Mouse (Mus musculus) CH12.LX (cell line): Measurements from ENCODE around the gene Ccm2l. TPM values are rescaled to one million over a fixed set of nuclear protein-coding genes. Genes with fewer than 3 reads are reported as not detected.
A peak's percentile ranks its signal among the peaks of the same experiment; 100 is the strongest.

Experiments used
- DNase-seq: peaks from one replicate; pipeline ENCODE4 v3.0.0-alpha.2; 2013; ENCODE audit errors: extremely low read depth
- H3K27ac ChIP-seq: 2 replicates; pipeline ENCODE4 v1.5.1; 2012; ENCODE audit warnings: low read depth, mild to moderate bottlenecking, control low read depth, moderate library complexity; ENCODE audit not compliant: insufficient read depth
- H3K27me3 ChIP-seq: replicated peaks from 2 replicates; pipeline ENCODE3; 2012; ENCODE audit warnings: inconsistent platforms
- H3K36me3 ChIP-seq, 2 experiments: replicated peaks in 1 of 2; 2 replicates each; pipeline versions ENCODE3 to v1.6.1; 2012; ENCODE audit warnings: inconsistent platforms in 1 of 2, low read length in 1 of 2, mild to moderate bottlenecking in 1 of 2, mixed read lengths in 1 of 2, moderate library complexity in 1 of 2; ENCODE audit not compliant: control insufficient read depth in 1 of 2, insufficient read depth in 1 of 2
- H3K4me1 ChIP-seq, 2 experiments: 2 replicates each; pipeline ENCODE4 v1.6.1; 2012; ENCODE audit warnings: inconsistent platforms in 1 of 2, moderate library complexity in 1 of 2; ENCODE audit not compliant: insufficient read depth in 2 of 2, control insufficient read depth in 1 of 2
- H3K4me2 ChIP-seq: 2 replicates; pipeline ENCODE4 v1.6.1; 2012; ENCODE audit warnings: low read depth, mild to moderate bottlenecking, control low read depth; ENCODE audit not compliant: poor library complexity, insufficient read depth, severe bottlenecking
- H3K4me3 ChIP-seq, 3 experiments: fragments of 150-350 bp in 1 of 3; sonication (generic) in 1 of 3; replicated peaks in 1 of 3; 2 replicates each; pipeline versions ENCODE3 to v1.5.1; 2011 to 2012; ENCODE audit warnings: low read depth in 2 of 3, low read length in 2 of 3, mild to moderate bottlenecking in 2 of 3, moderate library complexity in 2 of 3, control low read depth in 1 of 3, improper control_type of control experiment in 1 of 3, inconsistent platforms in 1 of 3, mixed read lengths in 1 of 3; ENCODE audit not compliant: poor library complexity in 1 of 3
- H3K79me2 ChIP-seq: replicated peaks from 2 replicates; pipeline ENCODE4 v1.6.1; 2012; ENCODE audit warnings: mild to moderate bottlenecking, moderate library complexity; ENCODE audit not compliant: control insufficient read depth, poor library complexity, insufficient read depth, severe bottlenecking; ENCODE audit errors: extremely low read depth
- H3K9ac ChIP-seq: 2 replicates; pipeline ENCODE4 v1.6.1; 2012; ENCODE audit warnings: low read depth, mild to moderate bottlenecking, control low read depth, moderate library complexity; ENCODE audit not compliant: insufficient read depth
- H3K9me3 ChIP-seq: replicated peaks from 2 replicates; pipeline ENCODE3; 2012; ENCODE audit warnings: low read length, inconsistent platforms, mixed read lengths
- CTCF ChIP-seq, 2 experiments: IDR thresholded peaks in 1 of 2; conservative IDR thresholded peaks in 1 of 2; 2 replicates each; pipeline ENCODE4 v1.5.1; 2011 to 2012; ENCODE audit warnings: low read depth in 2 of 2, low read length in 2 of 2, improper control_type of control experiment in 1 of 2, inconsistent platforms in 1 of 2, mild to moderate bottlenecking in 1 of 2, moderate library complexity in 1 of 2
- ETS1 ChIP-seq: conservative IDR thresholded peaks from 2 replicates; pipeline ENCODE4 v1.6.1; 2012; ENCODE audit warnings: low read depth, mild to moderate bottlenecking, inconsistent platforms, low read length, improper control_type of control experiment, moderate library complexity
- HCFC1 ChIP-seq: IDR thresholded peaks from 2 replicates; pipeline ENCODE4 v1.6.1; 2012; ENCODE audit warnings: low read depth, mild to moderate bottlenecking, inconsistent platforms, low read length, improper control_type of control experiment
- MEF2A ChIP-seq: IDR thresholded peaks from 2 replicates; pipeline ENCODE4 v1.6.1; 2014; ENCODE audit warnings: low read depth, mild to moderate bottlenecking, inconsistent platforms, low read length, improper control_type of control experiment, borderline replicate concordance
- MXI1 ChIP-seq: IDR thresholded peaks from 2 replicates; pipeline ENCODE4 v1.6.1; 2011; ENCODE audit warnings: mild to moderate bottlenecking, low read depth, low read length, improper control_type of control experiment
- POLR2AphosphoS2 ChIP-seq: IDR thresholded peaks from 2 replicates; pipeline ENCODE4 v1.6.1; 2011; ENCODE audit warnings: low read depth, low read length, improper control_type of control experiment
- SIN3A ChIP-seq: IDR thresholded peaks from 2 replicates; pipeline ENCODE4 v1.6.1; 2012; ENCODE audit warnings: low read length, improper control_type of control experiment, inconsistent platforms
- USF2 ChIP-seq: conservative IDR thresholded peaks from 2 replicates; pipeline ENCODE4 v1.6.1; 2011; ENCODE audit warnings: low read depth, low read length, improper control_type of control experiment
- dilution Hi-C: fragments of 300-500 bp; cut with MboI; formaldehyde crosslinking; loops from 2 replicates; pipeline ENCODE4 v1.14.3; 2020; ENCODE audit warnings: low sequenced_read_pairs; ENCODE audit not compliant: extremely low pct_unique_long_range_greater_than_20kb, extremely low pct_ligation_motif_present
- in situ Hi-C: fragments of 300-500 bp; cut with MboI; formaldehyde crosslinking; loops from 3 replicates; pipeline ENCODE4 v1.14.3; 2019; ENCODE audit warnings: low sequenced_read_pairs, low pct_ligation_motif_present, low pct_unique_long_range_greater_than_20kb, mixed read lengths
- polyA plus RNA-seq: library from polyadenylated mRNA; unstranded; fragments of >175 nt; gene quantifications from 2 replicates; pipeline ENCODE4 v1.2.1, GENCODE M21; 2012; ENCODE audit warnings: low read depth; ENCODE audit not compliant: insufficient read length
- total RNA-seq, 2 experiments: library from RNA; depleted of rRNA; stranded (reverse); fragments of 300-350 nt in 1 of 2; fragments of >200 nt in 1 of 2; gene quantifications; 2 replicates each; pipeline ENCODE4 v1.2.3; 2012 to 2014

The Ccm2l gene
- total and polyA plus RNA-seq, 3 experiments, result not detected

- Histone ChIP-seq H3K79me2 (no peaks in the 10 kb centered on the region), H3K9me3 (peaks cover 10% of the 10 kb centered on the region), H3K4me2 (no peak within 1 kb of the TSS), H3K27me3 (peaks cover 83% of the 10 kb centered on the region), H3K9ac (no peak within 1 kb of the TSS), H3K36me3 (no peaks in the 10 kb centered on the region), H3K27ac (no peak within 1 kb of the TSS), H3K4me1 (no peaks in the 10 kb centered on the region), H3K4me3 (no peak within 1 kb of the TSS)
- TF ChIP-seq HCFC1, result no peak
- TF ChIP-seq MEF2A, result no peak
- dilution Hi-C loops, result no loop called here
- in situ Hi-C loops, result no loop called here
- no peak for DNase-seq
Observed at GRCm38 (mm10) chr2:153031126-153032082, 34.4 kb upstream of the Ccm2l start, which contains the start of gene Xkr7. TSS of gene Xkr7 (plus strand) at chr2:153031852.

- Histone ChIP-seq H3K27me3 (peaks cover 83% of the 10 kb centered on the region), H3K27ac (no peak overlapping the region), H3K9me3 (peaks cover 10% of the 10 kb centered on the region), H3K4me2 (no peak overlapping the region), H3K79me2 (no peaks in the 10 kb centered on the region), H3K4me1 (no peaks in the 10 kb centered on the region), H3K4me3 (no peak overlapping the region), H3K9ac (no peak overlapping the region), H3K36me3 (no peaks in the 10 kb centered on the region)
- TF ChIP-seq SIN3A (peak; percentile 45; the same call in 1 of the 2 replicates), POLR2AphosphoS2 (no peak), CTCF (conservative IDR thresholded peaks at IDR 0.05 in 1 of 2, IDR thresholded peaks at IDR 0.05 in 1 of 2; ENCODE audit: low read depth in 2 of 2, low read length in 2 of 2) (no peak)
- no peak for DNase-seq
- in situ Hi-C loops (no loop called here), dilution Hi-C loops (no loop called here)
Observed at GRCm38 (mm10) chr2:153032083-153032842, 33.5 kb upstream of the Ccm2l start.

- TF ChIP-seq USF2 (no peak), MXI1 (no peak), MEF2A (no peak), ETS1 (no peak)
- no peaks in the 10 kb centered on the region for H3K4me1 ChIP-seq
- no peak overlapping the region for H3K9ac ChIP-seq
- peaks cover 84% of the 10 kb centered on the region for H3K27me3 ChIP-seq
- H3K79me2 ChIP-seq, result no peaks in the 10 kb centered on the region
- H3K9me3 ChIP-seq, result peaks cover 10% of the 10 kb centered on the region
- H3K4me2 ChIP-seq, result no peak overlapping the region
- dilution Hi-C loops, result no loop called here
- no peak for DNase-seq
- H3K4me3 ChIP-seq, result no peak overlapping the region
- in situ Hi-C loops, result no loop called here
- H3K27ac ChIP-seq, result no peak overlapping the region
- H3K36me3 ChIP-seq, result no peaks in the 10 kb centered on the region
Observed at GRCm38 (mm10) chr2:153032973-153033372, 32.8 kb upstream of the Ccm2l start.
